Mouse (Mus musculus) hindbrain, embryonic 11.5 days (tissue): ENCODE data around the gene Ube2h. TPM values are rescaled to one million over a fixed set of nuclear protein-coding genes. Genes with fewer than 3 reads are reported as not detected.
"Not testable (repeated sequence)": the region's sequence is repeated elsewhere in the genome, so short reads cannot be mapped to it uniquely, and the experiment has no call there.

Experiments used
- ATAC-seq: fragments of 200-750 bp; cut with Nextera tagmentation; 2 replicates; pipeline ENCODE4 v1.8.0; 2017; ENCODE audit warnings: mild to moderate bottlenecking, moderate TSS enrichment, moderate library complexity; ENCODE audit not compliant: low FRiP score
- DNase-seq: peaks from one replicate; pipeline ENCODE4 v3.0.0-alpha.2; 2015; ENCODE audit warnings: low spot score
- H3K27ac ChIP-seq: fragments of 300-500 bp; sonication (generic); 2 replicates; pipeline ENCODE4 v1.5.1; 2014; ENCODE audit warnings: mild to moderate bottlenecking, low read depth, low read length
- H3K27me3 ChIP-seq: fragments of 300-500 bp; sonication (generic); 2 replicates; pipeline ENCODE4 v1.6.1; 2014; ENCODE audit warnings: mild to moderate bottlenecking, low read length, moderate library complexity, mixed read lengths; ENCODE audit not compliant: control insufficient read depth, insufficient read depth
- H3K36me3 ChIP-seq: fragments of 300-500 bp; sonication (generic); 2 replicates; pipeline ENCODE4 v1.6.1; 2014; ENCODE audit warnings: mild to moderate bottlenecking, low read length, moderate library complexity, mixed read lengths; ENCODE audit not compliant: control insufficient read depth, insufficient read depth
- H3K4me1 ChIP-seq: fragments of 300-500 bp; sonication (generic); replicated peaks from 2 replicates; pipeline ENCODE4 v1.6.1; 2014; ENCODE audit warnings: low read length, mixed read lengths; ENCODE audit not compliant: control insufficient read depth, insufficient read depth
- H3K4me2 ChIP-seq: fragments of 300-500 bp; sonication (generic); replicated peaks from 2 replicates; pipeline ENCODE4 v1.6.1; 2014; ENCODE audit warnings: mild to moderate bottlenecking, low read depth, low read length
- H3K4me3 ChIP-seq: fragments of 300-500 bp; sonication (generic); 2 replicates; pipeline ENCODE4 v1.5.1; 2014; ENCODE audit warnings: low read depth, low read length
- H3K9ac ChIP-seq: fragments of 300-500 bp; sonication (generic); 2 replicates; pipeline ENCODE4 v1.6.1; 2014; ENCODE audit warnings: low read depth, low read length
- H3K9me3 ChIP-seq: fragments of 300-500 bp; sonication (generic); 2 replicates; pipeline ENCODE4 v1.6.1; 2016; ENCODE audit warnings: low read length; ENCODE audit not compliant: control insufficient read depth
- WGBS: fragments of 180-500 bp; shearing (Covaris S2); extraction: QIAGEN DNeasy Blood & Tissue Kit; methylation state at CpG from one replicate; pipeline ENCODE4 v1.1.7; 2014; 5-methylcytosine and 5-hydroxymethylcytosine counted together
- polyA plus RNA-seq: library from polyadenylated mRNA; unstranded; fragments of >200 nt; fragmentation: Nextera tagmentation; extraction: Ambion mirVana; gene quantifications from 2 replicates; pipeline ENCODE4 v1.2.1, GENCODE M21; 2014

Ube2h gene
- polyA plus RNA-seq, 1 experiment from 2014 or later: 56.1 TPM

GRCm38 (mm10) chr6:30332262-30332661 is 27.9 kb upstream of the Ube2h start:
- Histone ChIP-seq H3K4me3 (no peak overlapping the region), H3K36me3 (no peaks in the 10 kb centered on the region), H3K4me1 (no peaks in the 10 kb centered on the region), H3K9me3 (no peaks in the 10 kb centered on the region), H3K27me3 (no peaks in the 10 kb centered on the region), H3K27ac (no peak overlapping the region), H3K9ac (no peak overlapping the region), H3K4me2 (no peak overlapping the region)
- no peak for DNase-seq
- no peak for ATAC-seq
- 71% methylated on average over 4 of the region's 4 CpGs for WGBS

GRCm38 (mm10) chr6:30330706-30331105 is 26.4 kb upstream of the Ube2h start:
- Histone ChIP-seq H3K9me3 (no peaks in the 10 kb centered on the region), H3K4me1 (no peaks in the 10 kb centered on the region), H3K36me3 (no peaks in the 10 kb centered on the region), H3K27me3 (no peaks in the 10 kb centered on the region), H3K27ac (no peak overlapping the region), H3K4me2 (no peak overlapping the region), H3K4me3 (no peak overlapping the region), H3K9ac (no peak overlapping the region)
- ATAC-seq (no peak), DNase-seq (no peak)
- WGBS: 84% methylated on average over 5 of the region's 5 CpGs

- ATAC-seq (no peak), DNase-seq (no peak)
- no peaks in the 10 kb centered on the region for H3K27me3 ChIP-seq
- H3K9me3 ChIP-seq: no peaks in the 10 kb centered on the region
- no peak overlapping the region for H3K4me2 ChIP-seq
- no peak overlapping the region for H3K9ac ChIP-seq
- no peaks in the 10 kb centered on the region for H3K4me1 ChIP-seq
- H3K36me3 ChIP-seq: no peaks in the 10 kb centered on the region
- no peak overlapping the region for H3K4me3 ChIP-seq
- H3K27ac ChIP-seq: no peak overlapping the region
- 83% methylated on average over 4 of the region's 4 CpGs for WGBS
These were observed 21.7 kb upstream of the Ube2h start for GRCm38 (mm10) chr6:30325932-30326501.

GRCm38 (mm10) chr6:30321002-30321401 is 16.7 kb upstream of the Ube2h start:
- Histone ChIP-seq H3K27me3 (no peaks in the 10 kb centered on the region), H3K27ac (no peak overlapping the region), H3K4me3 (no peak overlapping the region), H3K9me3 (no peaks in the 10 kb centered on the region), H3K4me2 (no peak overlapping the region), H3K9ac (no peak overlapping the region), H3K36me3 (no peaks in the 10 kb centered on the region), H3K4me1 (no peaks in the 10 kb centered on the region)
- no peak for DNase-seq
- WGBS: 75% methylated on average over 4 of the region's 4 CpGs
- ATAC-seq: no peak

- no peaks in the 10 kb centered on the region for H3K9me3 ChIP-seq
- H3K4me2 ChIP-seq: no peak overlapping the region
- H3K27ac ChIP-seq: no peak overlapping the region
- no peak for ATAC-seq
- DNase-seq: no peak
- no peaks in the 10 kb centered on the region for H3K36me3 ChIP-seq
- no peaks in the 10 kb centered on the region for H3K27me3 ChIP-seq
- no peak overlapping the region for H3K4me3 ChIP-seq
- WGBS: 85% methylated on average over 5 of the region's 5 CpGs
- no peaks in the 10 kb centered on the region for H3K4me1 ChIP-seq
- H3K9ac ChIP-seq: no peak overlapping the region
These were observed 14.9 kb upstream of the Ube2h start for GRCm38 (mm10) chr6:30319216-30319615.

GRCm38 (mm10) chr6:30312006-30312405 is 7.7 kb upstream of the Ube2h start:
- H3K9ac ChIP-seq: no peak overlapping the region
- H3K4me2 ChIP-seq: no peak overlapping the region
- H3K27me3 ChIP-seq: no peaks in the 10 kb centered on the region
- DNase-seq (no peak), ATAC-seq (no peak)
- 80% methylated on average over 1 of the region's 1 CpGs for WGBS
- H3K36me3 ChIP-seq: no peaks in the 10 kb centered on the region
- H3K4me3 ChIP-seq: no peak overlapping the region
- no peak overlapping the region for H3K27ac ChIP-seq
- H3K9me3 ChIP-seq: no peaks in the 10 kb centered on the region
- H3K4me1 ChIP-seq: no peaks in the 10 kb centered on the region

GRCm38 (mm10) chr6:30308751-30309150 is 4.4 kb upstream of the Ube2h start:
- no peaks in the 10 kb centered on the region for H3K4me1 ChIP-seq
- ATAC-seq (no peak), DNase-seq (no peak)
- no peak overlapping the region for H3K4me3 ChIP-seq
- WGBS: 46% methylated on average over 4 of the region's 4 CpGs
- no peaks in the 10 kb centered on the region for H3K27me3 ChIP-seq
- H3K4me2 ChIP-seq: no peak overlapping the region
- H3K36me3 ChIP-seq: no peaks in the 10 kb centered on the region
- no peak overlapping the region for H3K27ac ChIP-seq
- H3K9me3 ChIP-seq: no peaks in the 10 kb centered on the region
- no peak overlapping the region for H3K9ac ChIP-seq

- Histone ChIP-seq H3K4me1 (no peaks in the 10 kb centered on the region), H3K27ac (no peak overlapping the region), H3K9ac (no peak overlapping the region), H3K4me2 (no peak overlapping the region), H3K4me3 (no peak overlapping the region), H3K9me3 (no peaks in the 10 kb centered on the region), H3K27me3 (no peaks in the 10 kb centered on the region), H3K36me3 (no peaks in the 10 kb centered on the region)
- 65% methylated on average over 9 of the region's 9 CpGs for WGBS
- DNase-seq: no peak
- no peak for ATAC-seq
These were observed 3.4 kb upstream of the Ube2h start for GRCm38 (mm10) chr6:30307691-30308090.

- ATAC-seq: peak; percentile 79
- peak overlapping the region; percentile 47 for H3K4me2 ChIP-seq
- H3K9ac ChIP-seq: peak overlapping the region; percentile 83
- not testable (repeated sequence) for H3K4me1 ChIP-seq, H3K36me3 ChIP-seq, H3K27me3 ChIP-seq, H3K9me3 ChIP-seq
- H3K27ac ChIP-seq: peak overlapping the region; percentile 86
- peak; percentile 51 for DNase-seq
- H3K4me3 ChIP-seq: peak overlapping the region; percentile 78
- WGBS: 1% methylated on average over 43 of the region's 66 CpGs
These were observed 454 bp downstream of the Ube2h start for GRCm38 (mm10) chr6:30303771-30304398.
